In the genomic region with DNA sequence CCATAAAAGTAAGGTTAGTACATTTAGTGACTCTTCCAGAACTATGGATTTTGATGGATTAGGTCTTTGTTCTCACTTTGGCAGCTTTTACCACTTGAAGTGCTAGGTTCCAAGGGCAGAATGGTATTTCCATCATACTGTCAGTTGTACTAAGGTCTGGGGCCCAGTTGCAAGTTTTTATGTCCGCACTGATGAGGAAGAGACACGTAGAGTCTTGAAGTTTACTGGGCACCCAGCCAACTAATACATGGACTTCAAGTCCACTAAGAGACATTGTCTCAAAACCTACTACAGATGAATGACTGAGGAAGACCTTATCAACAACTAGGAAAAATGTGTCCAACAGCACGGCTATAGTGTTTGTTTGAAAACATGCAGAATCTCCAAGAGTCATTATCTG, we compare ENCODE assay signal across 24 mouse cellular contexts.
DNase-seq lines count a peak whose midpoint lies in the region; ATAC-seq and TF ChIP-seq lines count a peak whose summit lies in the region.
"Had no signal": no experiment of that assay in that cellular context is flagged by ENCODE, and none has a peak within 500 bp of the region (broad histone marks: within the 10 kb centered on the region; RNA-seq: fewer than 3 reads in every experiment).

No protein-coding gene starts in this region.

- no peak overlapping the region for H3K27ac ChIP-seq in kidney, adult 2 months (ENCODE audit: insufficient read depth, low read depth, low read length)
- no peak overlapping the region for H3K27ac ChIP-seq in lung, embryonic 16.5 days (ENCODE audit: low read length)
- H3K27ac ChIP-seq: embryonic facial prominence, embryonic 13.5 days; gastrocnemius, adult 2 months; hindbrain, embryonic 10.5 days; hindbrain, embryonic 13.5 days had no signal

- no peak for TF ChIP-seq POLR2A in kidney, adult 2 months (IDR thresholded peaks at IDR 0.05; ENCODE audit: low read depth, low read length)

- H3K27me3 ChIP-seq in kidney, adult 2 months (replicated peaks; ENCODE audit: control insufficient read depth, insufficient read depth, low read length) = no peaks in the 10 kb centered on the region
- no peaks in the 10 kb centered on the region for H3K27me3 ChIP-seq in lung, embryonic 16.5 days (ENCODE audit: control insufficient read depth, insufficient read depth, low read depth, low read length)
- H3K27me3 ChIP-seq: embryonic facial prominence, embryonic 13.5 days; hindbrain, embryonic 13.5 days had no signal

- peak; percentile 65 for ATAC-seq in lung, embryonic 16.5 days (ENCODE audit: low read depth)
- ATAC-seq: activated CD4-positive, CD25-positive, alpha-beta regulatory T cell, adult 4 months; forebrain, embryonic 14.5 days; forebrain, postnatal 0 days; hindbrain, embryonic 16.5 days had no signal

- 43% methylated on average over 3 of the region's 3 CpGs for WGBS in kidney, adult 2 months
- 28% methylated on average over 3 of the region's 3 CpGs for WGBS in lung, embryonic 16.5 days

- no peak overlapping the region for H3K4me2 ChIP-seq in lung, embryonic 16.5 days (ENCODE audit: low read depth, low read length)
- H3K4me2 ChIP-seq: embryonic facial prominence, embryonic 13.5 days; heart, embryonic 11.5 days; hindbrain, embryonic 13.5 days had no signal

- peak; percentile 23 for DNase-seq in kidney, adult 2 months
- DNase-seq in kidney, postnatal 36 days = no peak
- DNase-seq in kidney, postnatal 10 days = peak; percentile 16
- DNase-seq in kidney, adult 8-10 months = no peak
- no peak for DNase-seq in lung, postnatal 36 days
- no peak for DNase-seq in spleen, postnatal 14 days (ENCODE audit: low spot score in 2 of 2)
- DNase-seq: adrenal gland, adult 8-10 months; adrenal gland, postnatal 25 days; cerebellum, adult 11-12 months; cerebellum, adult 9-10 months; cerebellum, postnatal 25 days; forebrain, postnatal 0 days; gastrocnemius, adult 2 months; gastrocnemius, postnatal 14 days; heart, adult 11 months; heart, postnatal 36 days had no signal

- no peak overlapping the region for H3K4me3 ChIP-seq in kidney, adult 2 months (ENCODE audit: insufficient read depth, low read depth, low read length)
- no peak overlapping the region for H3K4me3 ChIP-seq in lung, embryonic 16.5 days (ENCODE audit: low read length)
- H3K4me3 ChIP-seq: embryonic facial prominence, embryonic 13.5 days; gastrocnemius, adult 2 months; hindbrain, embryonic 10.5 days; hindbrain, embryonic 13.5 days had no signal

- no peaks in the 10 kb centered on the region for H3K36me3 ChIP-seq in kidney, adult 2 months (ENCODE audit: control insufficient read depth, insufficient read depth, low read length)
- no peaks in the 10 kb centered on the region for H3K36me3 ChIP-seq in lung, embryonic 16.5 days (ENCODE audit: control insufficient read depth, insufficient read depth, low read length)
- H3K36me3 ChIP-seq: embryonic facial prominence, embryonic 13.5 days; hindbrain, embryonic 10.5 days; hindbrain, embryonic 13.5 days had no signal

- TF ChIP-seq CTCF in kidney, adult 2 months (conservative IDR thresholded peaks at IDR 0.05; ENCODE audit: insufficient read depth, insufficient read length, low read depth, low read length) = no peak

- peaks cover 8% of the 10 kb centered on the region; the same call in 1 of the 2 replicates for H3K4me1 ChIP-seq in kidney, adult 2 months (ENCODE audit: control insufficient read depth, insufficient read depth, low read length)
- H3K4me1 ChIP-seq in lung, embryonic 16.5 days (replicated peaks; ENCODE audit: control insufficient read depth, insufficient read depth, low read length) = 0 out of 2 replicates have a peak, but pooled peaks cover 5% of the 10 kb centered on the region
- H3K4me1 ChIP-seq: embryonic facial prominence, embryonic 13.5 days; hindbrain, embryonic 10.5 days; hindbrain, embryonic 13.5 days had no signal

- H3K9me3 ChIP-seq in lung, embryonic 16.5 days (ENCODE audit: control insufficient read depth, low read length) = no peaks in the 10 kb centered on the region
- H3K9me3 ChIP-seq: embryonic facial prominence, embryonic 13.5 days; hindbrain, embryonic 10.5 days; hindbrain, embryonic 13.5 days had no signal

- H3K9ac ChIP-seq in lung, embryonic 16.5 days (ENCODE audit: low read length) = no peak overlapping the region
- H3K9ac ChIP-seq: embryonic facial prominence, embryonic 13.5 days; forebrain, postnatal 0 days; hindbrain, embryonic 13.5 days had no signal

Comparison
In these comparisons a context has a peak if more than half of its experiments do, and no peak if none do; other contexts are left out.
1. DNase-seq: peak in kidney, adult 2 months (single experiment) and kidney, postnatal 10 days (single experiment); none in kidney, postnatal 36 days (0 of 2), kidney, adult 8-10 months (0 of 2), lung, postnatal 36 days (single experiment) and spleen, postnatal 14 days (0 of 2).